Mouse (Mus musculus): ENCODE data around the gene Zfp14.

DNA sequence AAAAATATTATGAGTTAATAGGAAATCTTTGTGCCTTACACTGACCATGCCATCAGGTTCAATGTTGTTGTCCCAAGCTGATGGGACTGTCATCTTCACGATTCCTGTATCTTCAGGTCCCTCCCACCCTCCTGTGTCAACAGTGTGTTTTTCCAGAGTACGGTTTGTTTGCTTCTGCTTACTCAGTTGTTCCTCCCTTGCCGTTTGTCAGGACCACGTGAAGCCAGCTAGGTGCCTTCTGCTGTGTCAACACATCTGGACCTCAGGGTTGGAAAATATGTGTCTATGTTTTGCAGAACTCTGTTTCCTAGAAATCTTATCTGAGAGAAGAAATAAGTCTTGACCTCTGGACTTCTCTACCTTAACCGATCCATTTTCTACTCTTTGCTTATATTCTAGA lies 50.6 kb downstream of the Zfp14 start:
- TF ChIP-seq CTCF (IDR thresholded peaks at IDR 0.05; ENCODE audit: low read depth): no peak
- TF ChIP-seq EP300 (IDR thresholded peaks at IDR 0.05; ENCODE audit: low read depth): no peak
